Mouse (Mus musculus): ENCODE data around the gene Eif2ak4. TPM values are rescaled to one million over a fixed set of nuclear protein-coding genes. Genes with fewer than 3 reads are reported as not detected.
A peak's percentile ranks its signal among the peaks of the same experiment; 100 is the strongest.

The Eif2ak4 gene
- 8.2 and 8.7 TPM in 2 replicates for polyA plus RNA-seq (2015; fragmentation: Nextera tagmentation; extraction: Ambion mirVana)

DNA sequence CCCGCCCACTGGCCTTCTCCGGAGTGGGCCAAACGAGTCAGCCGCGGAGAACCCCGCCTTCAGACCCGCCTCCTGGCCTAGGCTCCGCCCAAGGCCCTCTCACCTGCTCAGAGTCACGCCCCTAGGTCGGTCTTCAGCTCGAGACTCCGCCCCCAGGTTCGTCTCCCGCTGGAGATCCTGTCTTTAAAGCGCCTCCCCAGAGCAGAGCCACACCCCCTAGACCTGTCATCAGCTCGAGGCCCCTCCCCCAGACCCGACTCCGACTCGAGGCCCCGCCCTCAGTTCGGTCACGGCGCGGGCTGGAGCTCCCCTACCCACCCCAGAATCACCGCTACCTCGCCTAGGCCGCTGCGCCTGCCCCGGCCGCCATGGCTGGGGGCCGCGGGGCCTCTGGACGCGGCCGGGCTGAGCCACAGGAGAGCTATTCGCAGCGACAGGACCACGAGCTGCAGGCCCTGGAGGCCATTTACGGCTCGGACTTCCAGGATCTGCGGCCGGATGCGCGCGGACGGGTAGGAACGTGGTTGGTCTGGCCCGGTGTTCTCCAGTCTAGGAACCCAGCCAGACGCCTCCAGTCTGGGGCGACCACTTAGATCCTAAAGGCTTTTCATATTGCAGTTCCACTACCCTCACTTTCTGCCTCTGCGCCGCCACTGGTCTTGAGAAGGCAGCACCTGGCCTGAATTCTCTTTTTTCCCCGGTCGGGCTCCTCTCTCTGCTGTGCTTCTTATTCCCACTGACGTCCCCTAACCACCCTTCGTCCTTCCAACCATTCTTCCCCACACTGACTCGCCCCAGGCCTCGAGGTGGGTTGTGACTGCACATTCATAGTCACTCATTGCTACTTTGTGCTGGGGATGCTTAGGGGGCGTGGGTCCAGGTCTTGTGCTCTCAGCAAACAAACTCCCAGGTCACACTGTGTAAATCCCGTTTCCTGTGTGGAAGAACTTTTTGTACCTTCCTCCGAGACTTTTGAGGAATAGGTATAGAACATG, at the start of gene Eif2ak4:
Gene Eif2ak4, plus strand, starts transcription at position 278 of the 995 bp plus-strand sequence.
- Histone ChIP-seq H3K4me3 (peak within 1 kb of the TSS; percentile 74), H3K27ac (peak within 1 kb of the TSS; percentile 94)
- ATAC-seq (ENCODE audit: low FRiP score) = peak; percentile 99

DNA sequence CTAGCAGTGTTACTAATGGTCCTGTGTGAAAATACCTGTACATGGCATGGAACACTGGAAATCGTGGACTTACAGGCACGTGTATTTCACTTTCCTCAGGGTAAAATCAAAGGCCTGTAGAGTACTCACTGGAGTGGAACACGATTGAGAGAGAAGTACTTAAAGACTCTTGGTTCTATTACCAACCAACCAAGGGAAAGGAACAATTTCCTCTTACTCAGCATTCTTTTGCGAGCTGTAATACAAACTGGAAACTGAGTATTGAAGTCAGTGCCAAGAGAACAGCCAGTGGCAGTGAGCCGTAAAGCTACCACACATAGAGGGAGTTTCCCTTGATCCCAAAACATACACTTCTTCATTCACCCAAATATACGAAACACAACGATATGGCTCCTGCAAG, 47.1 kb upstream of the Eif2ak4 start:
- H3K27me3 ChIP-seq = 0 out of 2 replicates have a peak, but pooled peaks cover 4% of the 10 kb centered on the region
- H3K4me3 ChIP-seq = no peak overlapping the region
- 0 out of 2 replicates have a peak, but pooled peaks cover 7% of the 10 kb centered on the region for H3K4me1 ChIP-seq (replicated peaks)
- H3K4me2 ChIP-seq = no peak overlapping the region
- WGBS = 87% methylated on average over 7 of the region's 7 CpGs
- H3K9me3 ChIP-seq = no peaks in the 10 kb centered on the region
- no peak overlapping the region for H3K27ac ChIP-seq
- H3K9ac ChIP-seq = no peak overlapping the region
- H3K36me3 ChIP-seq = no peaks in the 10 kb centered on the region
- no peak for ATAC-seq (ENCODE audit: low FRiP score)

More for the DNA sequence above, at the start of gene Eif2ak4:
- Histone ChIP-seq H3K36me3 (no peaks in the 10 kb centered on the region), H3K27me3 (no peaks in the 10 kb centered on the region), H3K9ac (peak within 1 kb of the TSS; percentile 90), H3K4me2 (peak within 1 kb of the TSS; percentile 75), H3K4me1 (replicated peaks) (peaks cover 16% of the 10 kb centered on the region), H3K9me3 (no peaks in the 10 kb centered on the region)
- 1% methylated on average over 61 of the region's 61 CpGs for WGBS

DNA sequence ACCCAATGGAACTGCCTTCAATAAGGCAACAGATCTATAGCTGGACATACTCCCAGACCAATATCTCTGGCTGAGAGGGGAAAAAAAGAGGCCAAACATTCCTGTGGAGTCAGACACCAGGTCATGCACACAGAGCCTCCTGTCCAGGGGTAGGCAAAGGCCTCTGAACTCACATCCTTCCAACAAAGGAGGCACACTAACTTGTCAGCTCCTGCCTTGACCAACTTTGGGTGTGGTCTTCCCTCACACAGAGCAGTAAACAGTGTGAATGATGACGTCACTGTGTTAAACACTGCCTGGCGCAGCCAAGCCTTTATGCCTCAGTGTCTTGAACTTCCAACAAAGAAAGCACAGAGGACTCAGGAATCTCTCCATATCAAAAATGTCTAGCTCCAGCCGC, 44.5 kb upstream of the Eif2ak4 start:
- 0 out of 2 replicates have a peak, but pooled peaks cover 4% of the 10 kb centered on the region for H3K27me3 ChIP-seq
- H3K27ac ChIP-seq = no peak overlapping the region
- no peak overlapping the region for H3K4me3 ChIP-seq
- no peaks in the 10 kb centered on the region for H3K9me3 ChIP-seq
- H3K4me1 ChIP-seq (replicated peaks) = 0 out of 2 replicates have a peak, but pooled peaks cover 7% of the 10 kb centered on the region
- 77% methylated on average over 3 of the region's 3 CpGs for WGBS
- no peak overlapping the region for H3K4me2 ChIP-seq
- no peak for ATAC-seq (ENCODE audit: low FRiP score)
- no peak overlapping the region for H3K9ac ChIP-seq
- no peaks in the 10 kb centered on the region for H3K36me3 ChIP-seq

DNA sequence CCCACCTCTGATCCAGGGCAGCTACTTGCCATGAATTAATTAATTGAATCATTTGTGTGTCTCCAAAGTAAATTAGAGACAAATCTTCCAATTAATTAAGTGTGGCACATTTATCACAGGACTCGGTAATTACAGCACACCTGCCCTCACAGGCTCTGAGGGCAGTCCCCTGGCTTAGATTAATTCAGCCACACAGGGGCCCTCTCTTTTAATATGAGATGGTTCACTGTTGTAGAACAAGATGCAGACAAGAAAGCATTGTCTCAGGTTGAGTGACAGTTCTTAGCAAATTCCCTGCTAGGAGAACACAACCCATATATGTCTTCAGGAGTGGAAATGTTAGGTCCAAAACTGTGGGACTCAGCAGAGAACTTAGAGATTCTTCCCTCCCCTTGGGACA, 42.9 kb upstream of the Eif2ak4 start:
- H3K36me3 ChIP-seq = no peaks in the 10 kb centered on the region
- ATAC-seq (ENCODE audit: low FRiP score) = no peak
- H3K27me3 ChIP-seq = 0 out of 2 replicates have a peak, but pooled peaks cover 4% of the 10 kb centered on the region
- H3K27ac ChIP-seq = no peak overlapping the region
- H3K4me3 ChIP-seq = no peak overlapping the region
- 21% methylated on average over 1 of the region's 1 CpGs for WGBS
- no peaks in the 10 kb centered on the region for H3K9me3 ChIP-seq
- no peak overlapping the region for H3K9ac ChIP-seq
- H3K4me1 ChIP-seq (replicated peaks) = 0 out of 2 replicates have a peak, but pooled peaks cover 7% of the 10 kb centered on the region
- H3K4me2 ChIP-seq = no peak overlapping the region

DNA sequence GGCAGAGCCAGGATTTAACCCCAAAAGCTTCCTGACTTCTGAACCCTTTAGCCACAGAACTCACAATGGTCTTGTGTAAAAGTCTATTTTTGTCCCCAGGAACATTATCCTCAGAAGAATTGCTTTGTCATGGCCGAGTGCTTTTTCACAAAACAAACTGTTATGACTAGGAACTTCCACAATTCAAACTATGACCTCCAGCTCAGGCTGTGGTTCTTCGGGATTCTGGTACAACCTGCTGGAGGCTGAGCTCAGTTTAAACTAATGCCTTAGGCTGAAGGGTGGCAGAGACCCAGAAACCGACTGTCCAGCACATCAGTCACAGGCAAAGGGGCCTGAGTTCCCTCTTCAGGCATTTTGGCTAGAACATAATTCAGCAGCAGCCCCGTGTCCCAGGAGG, 34.9 kb upstream of the Eif2ak4 start:
- no peaks in the 10 kb centered on the region for H3K36me3 ChIP-seq
- no peaks in the 10 kb centered on the region for H3K9me3 ChIP-seq
- no peaks in the 10 kb centered on the region for H3K27me3 ChIP-seq
- WGBS = 28% methylated on average over 4 of the region's 4 CpGs
- no peak for ATAC-seq (ENCODE audit: low FRiP score)
- H3K27ac ChIP-seq = no peak overlapping the region
- no peak overlapping the region for H3K9ac ChIP-seq
- H3K4me3 ChIP-seq = no peak overlapping the region
- H3K4me1 ChIP-seq (replicated peaks) = peaks cover 14% of the 10 kb centered on the region
- no peak overlapping the region for H3K4me2 ChIP-seq

DNA sequence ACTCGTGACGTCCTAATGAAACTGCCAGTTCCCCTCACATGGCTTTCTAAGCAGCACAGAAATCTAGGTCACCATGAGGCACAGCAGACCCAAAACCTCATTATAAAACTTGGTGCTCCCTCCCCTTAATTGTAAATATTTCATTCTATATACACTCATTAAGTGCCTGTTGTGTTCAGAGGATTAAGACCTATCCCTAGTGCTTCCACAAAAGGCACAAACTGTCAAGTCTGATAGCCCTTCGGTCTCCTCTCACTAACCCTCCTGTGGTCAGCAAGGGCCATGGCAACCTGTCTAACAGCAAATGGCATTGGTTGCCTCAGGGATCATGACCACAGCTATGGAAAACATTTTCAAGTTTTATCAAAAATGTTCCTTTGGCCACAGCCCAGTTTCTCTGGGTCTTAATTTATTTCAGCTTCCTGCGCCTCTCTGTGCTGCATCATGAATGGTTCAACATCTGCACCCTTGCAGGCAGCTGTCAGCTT, 34.5 kb upstream of the Eif2ak4 start:
- H3K4me2 ChIP-seq = no peak overlapping the region

DNA sequence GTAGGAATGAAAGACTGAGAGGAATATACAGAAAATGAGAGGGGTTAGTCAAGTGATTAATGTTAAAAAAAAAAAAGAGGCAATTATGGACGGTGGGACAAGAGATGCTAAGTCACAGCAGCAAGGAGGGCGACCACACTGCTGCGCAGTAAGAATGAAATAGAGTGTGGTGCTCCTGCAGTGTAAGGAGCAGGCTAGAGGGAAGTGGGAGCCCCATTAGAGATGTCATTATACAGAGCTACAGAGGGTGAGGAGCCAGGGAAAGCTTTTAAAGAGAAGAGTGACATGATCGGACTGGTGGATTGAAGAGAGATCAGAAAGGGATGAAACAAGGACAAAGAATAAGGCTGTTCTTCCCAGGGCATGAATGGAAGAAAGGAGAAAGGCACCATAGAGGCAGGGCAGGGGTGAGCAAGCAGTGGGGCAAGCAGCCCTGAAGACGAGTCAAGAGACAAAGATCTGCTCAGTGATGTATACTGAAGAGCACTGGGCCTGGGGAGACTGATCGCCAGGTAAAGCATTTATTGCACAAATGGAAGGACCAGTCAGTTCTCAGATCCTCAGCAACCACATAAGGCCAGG, 33.2 kb upstream of the Eif2ak4 start:
- Histone ChIP-seq H3K4me2 (no peak overlapping the region), H3K9me3 (no peaks in the 10 kb centered on the region), H3K4me3 (no peak overlapping the region), H3K4me1 (replicated peaks) (peaks cover 14% of the 10 kb centered on the region), H3K27me3 (no peaks in the 10 kb centered on the region), H3K36me3 (no peaks in the 10 kb centered on the region), H3K9ac (no peak overlapping the region), H3K27ac (no peak overlapping the region)
- 39% methylated on average over 6 of the region's 6 CpGs for WGBS
- no peak for ATAC-seq (ENCODE audit: low FRiP score)

More for the DNA sequence above, 34.5 kb upstream of the Eif2ak4 start:
- WGBS = 52% methylated on average over 4 of the region's 4 CpGs
- Histone ChIP-seq H3K27ac (no peak overlapping the region), H3K27me3 (no peaks in the 10 kb centered on the region), H3K4me3 (no peak overlapping the region), H3K4me1 (replicated peaks) (peaks cover 14% of the 10 kb centered on the region), H3K9me3 (no peaks in the 10 kb centered on the region), H3K36me3 (no peaks in the 10 kb centered on the region), H3K9ac (no peak overlapping the region)
- no peak; the same call in 1 of the 2 replicates for ATAC-seq (ENCODE audit: low FRiP score)

DNA sequence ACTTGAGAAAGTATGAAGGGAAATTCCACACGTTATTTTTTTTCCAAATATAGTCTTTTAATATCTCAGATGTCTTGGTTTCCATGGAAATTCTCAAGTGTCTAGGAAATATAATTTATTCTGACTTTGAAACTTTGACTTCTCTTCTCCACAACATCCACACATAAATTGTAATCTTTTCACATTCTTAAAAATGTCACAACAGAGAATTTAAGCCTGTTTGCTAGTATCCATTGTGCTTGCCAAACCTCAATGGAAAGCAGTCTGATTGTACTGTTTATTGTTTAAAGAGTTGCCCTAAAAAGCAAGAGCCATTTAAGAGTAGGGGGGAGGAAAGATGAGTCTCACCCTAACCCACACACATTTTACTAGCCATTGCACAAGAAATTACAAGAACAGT, 16.6 kb upstream of the Eif2ak4 start:
- H3K27me3 ChIP-seq = peaks cover 25% of the 10 kb centered on the region
- no peaks in the 10 kb centered on the region for H3K36me3 ChIP-seq
- no peaks in the 10 kb centered on the region for H3K9me3 ChIP-seq
- peaks cover 19% of the 10 kb centered on the region for H3K4me1 ChIP-seq (replicated peaks)
- no peak for ATAC-seq (ENCODE audit: low FRiP score)
- no peak overlapping the region for H3K4me2 ChIP-seq
- no peak overlapping the region for H3K9ac ChIP-seq
- 53% methylated on average over 1 of the region's 1 CpGs for WGBS
- no peak overlapping the region for H3K4me3 ChIP-seq
- H3K27ac ChIP-seq = no peak overlapping the region

DNA sequence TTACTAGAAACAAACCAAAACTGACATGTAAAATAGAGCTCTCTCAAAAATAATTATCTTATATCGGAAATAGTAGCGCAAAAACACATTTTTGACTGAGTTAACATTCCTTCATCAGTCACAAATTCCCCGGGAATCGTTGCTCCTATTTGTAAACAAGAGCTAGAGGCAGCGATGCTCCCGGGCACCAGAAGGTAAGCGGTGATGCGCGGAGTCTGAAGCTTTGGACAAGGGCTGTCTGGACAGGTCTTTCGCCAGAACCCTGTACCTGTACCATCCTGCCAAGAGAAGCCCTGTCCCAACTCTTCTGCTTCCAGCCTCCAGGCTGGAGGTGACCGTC, 15.9 kb upstream of the Eif2ak4 start:
- ATAC-seq (ENCODE audit: low FRiP score) = no peak
- peaks cover 25% of the 10 kb centered on the region for H3K27me3 ChIP-seq
- H3K4me1 ChIP-seq (replicated peaks) = peaks cover 19% of the 10 kb centered on the region
- H3K27ac ChIP-seq = no peak overlapping the region
- H3K9ac ChIP-seq = peak overlapping the region; percentile 77
- no peaks in the 10 kb centered on the region for H3K9me3 ChIP-seq
- peak overlapping the region; percentile 97 for H3K4me2 ChIP-seq
- WGBS = 12% methylated on average over 11 of the region's 11 CpGs
- H3K4me3 ChIP-seq = peak overlapping the region; percentile 51
- no peaks in the 10 kb centered on the region for H3K36me3 ChIP-seq

DNA sequence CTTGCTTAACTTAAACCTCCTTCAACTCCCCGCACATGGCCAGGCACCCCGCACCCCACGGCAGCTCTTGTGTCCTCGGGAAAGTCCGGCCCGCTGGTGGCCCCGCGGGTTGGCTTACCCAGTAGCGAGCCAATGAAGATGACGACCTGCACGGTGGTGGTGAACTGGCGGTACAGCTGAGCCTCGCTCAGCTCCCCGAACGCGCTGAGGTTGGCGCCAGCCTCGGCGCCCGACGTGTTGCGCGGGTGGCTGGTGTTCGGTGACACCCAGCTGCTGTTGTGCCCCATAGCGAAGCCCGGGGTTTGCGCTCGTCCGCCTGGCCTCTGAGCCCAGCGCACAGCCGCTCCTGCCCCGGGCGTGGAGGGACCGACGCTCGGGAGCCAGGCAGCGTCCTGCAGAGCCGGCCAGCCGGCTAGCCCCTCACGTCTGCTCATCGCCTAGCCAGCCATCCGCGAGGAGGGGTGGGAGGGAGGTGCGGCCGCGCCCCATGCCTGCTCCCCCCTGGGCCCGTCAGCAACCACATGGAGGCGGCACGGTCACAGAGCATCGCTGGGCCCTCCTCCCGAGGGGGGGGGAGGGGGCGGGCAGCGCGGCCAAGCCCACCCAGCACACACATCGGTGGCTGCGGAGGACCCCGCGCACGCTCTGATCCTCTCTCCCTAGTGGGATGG, 15.4 kb upstream of the Eif2ak4 start, which contains the start of gene Gpr176:
Gene Gpr176, minus strand, starts transcription at position 519 of the 671 bp plus-strand sequence.
- H3K4me2 ChIP-seq = peak within 1 kb of the TSS; percentile 97
- peak within 1 kb of the TSS; percentile 77 for H3K9ac ChIP-seq
- H3K4me3 ChIP-seq = peak within 1 kb of the TSS; percentile 51
- peak; percentile 89 for ATAC-seq (ENCODE audit: low FRiP score)
- no peaks in the 10 kb centered on the region for H3K9me3 ChIP-seq
- peak within 1 kb of the TSS; percentile 83 for H3K27ac ChIP-seq
- WGBS = under 1% methylated on average over 54 of the region's 59 CpGs
- H3K27me3 ChIP-seq = peaks cover 26% of the 10 kb centered on the region
- no peaks in the 10 kb centered on the region for H3K36me3 ChIP-seq
- H3K4me1 ChIP-seq (replicated peaks) = peaks cover 19% of the 10 kb centered on the region

DNA sequence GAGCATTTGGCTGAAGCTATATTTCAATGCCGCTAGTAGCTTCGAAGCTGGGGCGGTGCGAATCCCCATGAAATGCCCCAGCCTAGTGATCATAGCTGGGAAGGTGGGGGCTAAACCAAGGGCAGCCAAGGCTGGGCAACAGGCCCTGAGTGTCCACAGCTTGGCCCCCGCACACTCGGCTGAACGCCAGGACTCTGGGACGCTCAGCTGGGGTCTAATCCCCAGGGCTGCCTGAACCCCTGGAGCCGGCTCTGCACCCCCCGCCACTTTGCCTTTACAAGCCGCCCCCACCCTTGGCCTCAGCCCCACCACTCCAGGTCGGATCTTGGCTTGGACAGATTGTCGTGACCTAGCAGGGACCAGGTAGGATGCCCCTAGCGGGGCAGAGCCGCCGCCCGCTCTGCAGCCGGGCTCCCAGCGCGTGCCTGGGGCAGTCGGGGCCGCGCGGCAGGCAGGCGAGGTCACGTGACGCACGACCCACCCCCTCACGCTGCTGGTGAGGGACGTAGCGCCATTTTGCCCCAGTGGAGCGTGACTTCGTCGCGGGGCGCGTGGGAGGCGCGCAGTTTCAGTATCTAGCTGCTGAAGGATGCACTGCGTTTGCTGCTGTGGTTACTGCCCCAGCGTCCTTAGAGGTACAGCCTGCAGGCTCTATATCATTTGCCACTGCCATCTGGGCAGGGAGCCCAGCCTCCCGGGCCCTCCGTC, 14.7 kb upstream of the Eif2ak4 start:
- Histone ChIP-seq H3K27ac (peak overlapping the region; percentile 83), H3K4me3 (peak overlapping the region; percentile 51), H3K27me3 (peaks cover 28% of the 10 kb centered on the region), H3K36me3 (no peaks in the 10 kb centered on the region), H3K9ac (peak overlapping the region; percentile 77), H3K4me2 (peak overlapping the region; percentile 97), H3K9me3 (no peaks in the 10 kb centered on the region), H3K4me1 (replicated peaks) (peaks cover 19% of the 10 kb centered on the region)
- ATAC-seq (ENCODE audit: low FRiP score) = peak; percentile 93
- WGBS = under 1% methylated on average over 43 of the region's 43 CpGs

Measured in hindbrain, embryonic 13.5 days (tissue).